Mouse (Mus musculus): Measurements from ENCODE around the gene Cdpf1. TPM values are rescaled to one million over a fixed set of nuclear protein-coding genes. Genes with fewer than 3 reads are reported as not detected.

Cdpf1 gene
- total and polyA plus RNA-seq, 3 experiments = 18.1 to 27.4 (median 26.4) TPM

GRCm38 (mm10) chr15:85776241-85776640 lies 35.3 kb downstream of the Cdpf1 start:
- peaks cover 20% of the 10 kb centered on the region for H3K27me3 ChIP-seq (replicated peaks)
- H3K9ac ChIP-seq (ENCODE audit: insufficient read depth, low read depth) = no peak overlapping the region
- DNase-seq (ENCODE audit: extremely low read depth) = peak; percentile 34
- TF ChIP-seq UBTF (IDR thresholded peaks at IDR 0.05; ENCODE audit: low read depth, low read length) (no peak), MYC (IDR thresholded peaks at IDR 0.05; ENCODE audit: low read depth, low read length) (no peak), PAX5 (IDR thresholded peaks at IDR 0.05; ENCODE audit: low read length) (no peak), ZKSCAN1 (IDR thresholded peaks at IDR 0.05; ENCODE audit: borderline replicate concordance, low read depth, low read length) (no peak), MAX (IDR thresholded peaks at IDR 0.05; ENCODE audit: low read length) (no peak), POLR2A (IDR thresholded peaks at IDR 0.05; ENCODE audit: low read depth, low read length) (no peak), E2F4 (IDR thresholded peaks at IDR 0.05; ENCODE audit: insufficient replicate concordance, low read depth, low read length) (no peak), ZMIZ1 (IDR thresholded peaks at IDR 0.05; ENCODE audit: low read depth, low read length) (no peak), ZNF384 (IDR thresholded peaks at IDR 0.05; ENCODE audit: low read depth, low read length) (no peak), KAT2A (IDR thresholded peaks at IDR 0.05; ENCODE audit: insufficient replicate concordance, low read length) (no peak), MEF2A (IDR thresholded peaks at IDR 0.05; ENCODE audit: borderline replicate concordance, low read depth, low read length) (no peak), MAZ (IDR thresholded peaks at IDR 0.05; ENCODE audit: low read depth, low read length) (no peak), NRF1 (IDR thresholded peaks at IDR 0.05; ENCODE audit: low read depth, low read length) (no peak), SMC3 (IDR thresholded peaks at IDR 0.05; ENCODE audit: low read depth, low read length) (no peak), EP300 (IDR thresholded peaks at IDR 0.05; ENCODE audit: low read length) (no peak), ETS1 (conservative IDR thresholded peaks at IDR 0.05; ENCODE audit: low read depth, low read length) (no peak), ELF1 (IDR thresholded peaks at IDR 0.05; ENCODE audit: low read depth, low read length) (no peak), NELFE (IDR thresholded peaks at IDR 0.05; ENCODE audit: low read depth, low read length) (no peak), JUND (conservative IDR thresholded peaks at IDR 0.05; ENCODE audit: low read depth, low read length) (no peak), MAFK (IDR thresholded peaks at IDR 0.05; ENCODE audit: insufficient replicate concordance, low read length) (no peak)
- H3K4me1 ChIP-seq (ENCODE audit: control insufficient read depth in 1 of 2, insufficient read depth in 2 of 2) = peaks cover 2 to 8% of the 10 kb centered on the region in 2 experiments; a peak in 2 of 4 replicates
- dilution Hi-C loops (cut with MboI; ENCODE audit: extremely low pct_ligation_motif_present, extremely low pct_unique_long_range_greater_than_20kb, low sequenced_read_pairs) = no loop called here
- no peaks in the 10 kb centered on the region for H3K9me3 ChIP-seq (replicated peaks; ENCODE audit: low read length)
- in situ Hi-C loops (cut with MboI; ENCODE audit: low pct_ligation_motif_present, low pct_unique_long_range_greater_than_20kb, low sequenced_read_pairs) = no loop called here
- H3K4me3 ChIP-seq (replicated peaks in 1 of 3; ENCODE audit: low read depth in 2 of 3, low read length in 2 of 3, poor library complexity in 1 of 3) = no peak overlapping the region
- no peak overlapping the region for H3K4me2 ChIP-seq (ENCODE audit: insufficient read depth, low read depth, poor library complexity, severe bottlenecking)
- H3K36me3 ChIP-seq (replicated peaks in 1 of 2; ENCODE audit: control insufficient read depth in 1 of 2, insufficient read depth in 1 of 2, low read length in 1 of 2) = no peaks in the 10 kb centered on the region
- no peaks in the 10 kb centered on the region for H3K79me2 ChIP-seq (replicated peaks; ENCODE audit: control insufficient read depth, extremely low read depth, insufficient read depth, poor library complexity, severe bottlenecking)
- H3K27ac ChIP-seq (ENCODE audit: insufficient read depth, low read depth) = no peak overlapping the region

GRCm38 (mm10) chr15:85775001-85775400 lies 36.5 kb downstream of the Cdpf1 start:
- Histone ChIP-seq H3K27me3 (replicated peaks) (peaks cover 32% of the 10 kb centered on the region), H3K9me3 (replicated peaks; ENCODE audit: low read length) (no peaks in the 10 kb centered on the region), H3K79me2 (replicated peaks; ENCODE audit: control insufficient read depth, extremely low read depth, insufficient read depth, poor library complexity, severe bottlenecking) (no peaks in the 10 kb centered on the region), H3K4me1 (ENCODE audit: control insufficient read depth in 1 of 2, insufficient read depth in 2 of 2) (peaks cover 2 to 8% of the 10 kb centered on the region in 2 experiments; a peak in 2 of 4 replicates), H3K36me3 (replicated peaks in 1 of 2; ENCODE audit: control insufficient read depth in 1 of 2, insufficient read depth in 1 of 2, low read length in 1 of 2) (no peaks in the 10 kb centered on the region), H3K9ac (ENCODE audit: insufficient read depth, low read depth) (no peak overlapping the region), H3K27ac (ENCODE audit: insufficient read depth, low read depth) (no peak overlapping the region), H3K4me3 (replicated peaks in 1 of 3; ENCODE audit: low read depth in 2 of 3, low read length in 2 of 3, poor library complexity in 1 of 3) (no peak overlapping the region), H3K4me2 (ENCODE audit: insufficient read depth, low read depth, poor library complexity, severe bottlenecking) (no peak overlapping the region)
- in situ Hi-C loops (cut with MboI; ENCODE audit: low pct_ligation_motif_present, low pct_unique_long_range_greater_than_20kb, low sequenced_read_pairs) (no loop called here), dilution Hi-C loops (cut with MboI; ENCODE audit: extremely low pct_ligation_motif_present, extremely low pct_unique_long_range_greater_than_20kb, low sequenced_read_pairs) (no loop called here)
- TF ChIP-seq HCFC1 (IDR thresholded peaks at IDR 0.05; ENCODE audit: low read depth, low read length) (no peak), ETS1 (conservative IDR thresholded peaks at IDR 0.05; ENCODE audit: low read depth, low read length) (no peak), PAX5 (IDR thresholded peaks at IDR 0.05; ENCODE audit: low read length) (no peak)
- no peak for DNase-seq (ENCODE audit: extremely low read depth)

Data from CH12.LX (cell line).